Mouse (Mus musculus): ENCODE measurements around the gene Eif5a2. TPM values are rescaled to one million over a fixed set of nuclear protein-coding genes. Genes with fewer than 3 reads are reported as not detected.

Gene Eif5a2
- polyA plus RNA-seq (2012; rRNA removed): 3.7 and 4.7 TPM in 2 replicates

GRCm38 (mm10) chr3:28780994-28781393, at the start of gene Eif5a2:
Eif5a2 (plus strand) TSS chr3:28781276.

GRCm38 (mm10) chr3:28805301-28806097, 24.4 kb downstream of the Eif5a2 start, which contains the start of gene Rpl22l1:
Rpl22l1 (plus strand) TSS chr3:28805436.

Other genes with a start within 250 kb of the Eif5a2 start
- 7.6 and 8.9 TPM in 2 replicates for gene Slc2a2, start 83.4 kb upstream of the Eif5a2 start, polyA plus RNA-seq (2012; rRNA removed)
- 234 and 254 TPM in 2 replicates for gene Rpl22l1, start 24.2 kb downstream of the Eif5a2 start, polyA plus RNA-seq (2012; rRNA removed)
- not detected in 2 replicates for gene Gm1527, start 111.3 kb downstream of the Eif5a2 start, polyA plus RNA-seq (2012; rRNA removed)

Data from liver, embryonic 14 days (tissue).